ENCODE assay signal across 8 mouse cellular contexts in genomic region chr11:4873755-4874475, GRCm38 (mm10). TPM values are rescaled to one million over a fixed set of nuclear protein-coding genes. Genes with fewer than 3 reads are reported as not detected.
DNase-seq lines count a peak whose midpoint lies in the region; ATAC-seq and TF ChIP-seq lines count a peak whose summit lies in the region.

Nipsnap1 (plus strand) TSS chr11:4873951.

- no peak for TF ChIP-seq CTCF in cortical plate, adult 2 months (IDR thresholded peaks at IDR 0.05; ENCODE audit: extremely low read depth, insufficient read depth, low read length)

- intact Hi-C loops in left cerebral cortex, postnatal 10 days (cut with DNase I) = no loop called here

- peak; percentile 98 for ATAC-seq in inflammation-experienced regulatory T-cells, adult 6 months
- ATAC-seq in megakaryocyte progenitor cell, adult 5-6 weeks (replicated peaks; ENCODE audit: poor library complexity) = peak; percentile 99

- peak; percentile 82 for TF ChIP-seq POLR2A in cortical plate, adult 2 months (IDR thresholded peaks at IDR 0.05; ENCODE audit: extremely low read depth, insufficient read depth, low read length)

- no peaks in the 10 kb centered on the region for H3K4me1 ChIP-seq in cortical plate, adult 2 months (ENCODE audit: control insufficient read depth, insufficient read depth, low read length)

- peak; percentile 79 to 91 for DNase-seq in adrenal gland, adult (ENCODE audit: inconsistent age in 2 of 2, low spot score in 1 of 2)
- peak; percentile 62 for DNase-seq in gastrocnemius, postnatal 10 days
- DNase-seq in left cerebral cortex, postnatal 10 days (ENCODE audit: extremely low spot score in 1 of 2, low spot score in 2 of 2) = peak; percentile 78 to 85
- peak; percentile 90 to 92 for DNase-seq in right cerebral cortex, postnatal 10 days (ENCODE audit: low spot score in 2 of 2)
- peak; percentile 62 to 72 for DNase-seq in urinary bladder, postnatal 4 days (ENCODE audit: low spot score in 2 of 2)

- H3K27ac ChIP-seq in cortical plate, adult 2 months (ENCODE audit: insufficient read depth, low read length) = no peak within 1 kb of the TSS

- peak within 1 kb of the TSS; percentile 54 for H3K4me3 ChIP-seq in cortical plate, adult 2 months (ENCODE audit: insufficient read depth, low read length)

RNA-seq across cellular contexts. Expression of gene Nipsnap1, which starts in this region (rescaled TPM):
- polyA plus RNA-seq in cortical plate, adult 2 months (2012; rRNA removed) = 77.7 and 84.0 TPM in 2 replicates
- 1 to 10 TPM; 1.7 to 2.7 TPM for total RNA-seq in gastrocnemius, postnatal 10 days (2021)
- polyA plus RNA-seq in inflammation-experienced regulatory T-cells, adult 6 months (2017; shearing (Covaris generic)) = 10 to 100 TPM; 39.9 to 64.8 (median 57.5) TPM
- 10 to 100 TPM; 91.5 to 91.9 TPM for total RNA-seq in left cerebral cortex, postnatal 10 days (2021)
- 12.0 and 13.7 TPM in 2 replicates for total RNA-seq in megakaryocyte progenitor cell, adult 5-6 weeks (2015)
- total RNA-seq in megakaryocyte progenitor cell, adult 5-6 weeks (2017) = 20.5 and 21.5 TPM in 2 replicates

Comparison
In these comparisons a context has a peak if more than half of its experiments do, and no peak if none do; other contexts are left out.
1. RNA of gene Nipsnap1 (total RNA-seq): 91.5 to 91.9 TPM in left cerebral cortex, postnatal 10 days; 12.0 to 21.5 TPM in megakaryocyte progenitor cell, adult 5-6 weeks and 1.7 to 2.7 TPM in gastrocnemius, postnatal 10 days; every median in the first group is over 4 times any median in the second.
2. Peak in every context shown above with its lines, with median percentiles within 50 percentile points of each other: DNase-seq.